Mouse (Mus musculus) small intestine, adult 2 months (tissue): Measurements from ENCODE around the gene Pard3b.

ENCODE experiments used
- CTCF ChIP-seq: fragments of 200-500 bp; IDR thresholded peaks from 2 replicates; pipeline ENCODE4 v1.5.1; 2012; ENCODE audit warnings: low read depth, mild to moderate bottlenecking, control low read depth, inconsistent platforms, low read length, moderate library complexity, mixed read lengths; ENCODE audit not compliant: insufficient replicate concordance, insufficient read length; ENCODE audit errors: extremely low read depth
- POLR2A ChIP-seq: fragments of 200-500 bp; IDR thresholded peaks from 2 replicates; pipeline ENCODE4 v1.6.1; 2012; ENCODE audit warnings: low read depth, mild to moderate bottlenecking, control low read depth, inconsistent platforms, low read length, moderate library complexity

- TF ChIP-seq POLR2A: no peak
- no peak for TF ChIP-seq CTCF
Measured at GRCm38 (mm10) chr1:62200919-62201318, 562.3 kb downstream of the Pard3b start.
